Mouse (Mus musculus) right cerebral cortex, postnatal 25 days (tissue): Measurements from ENCODE around the gene Mageb1.
"Not testable (repeated sequence)": the region's sequence is repeated elsewhere in the genome, so short reads cannot be mapped to it uniquely, and the experiment has no call there.

Experiments used
- DNase-seq: peaks from one replicate; pipeline ENCODE4 v3.0.0; 2022

Gene Mageb1

DNA sequence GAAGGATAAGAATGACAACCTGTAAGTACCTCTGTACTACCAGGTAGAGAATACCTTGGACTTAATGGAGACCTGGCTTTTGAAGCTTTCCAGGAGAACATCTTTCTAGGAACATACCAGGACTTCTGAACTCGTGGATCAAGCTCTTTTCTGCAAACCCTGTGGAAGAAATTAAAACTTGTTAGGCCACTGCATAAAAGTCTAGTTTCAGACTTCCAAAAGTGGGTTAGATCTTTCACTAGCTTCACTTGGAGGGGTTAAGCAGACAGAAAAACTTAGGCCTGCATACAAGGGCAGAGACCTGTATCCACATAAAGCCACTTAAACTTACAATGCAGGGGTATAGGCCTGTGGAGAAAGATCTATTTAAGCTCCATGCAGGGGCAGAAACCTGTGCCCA is at the start of gene Mageb1:
Gene Mageb1, minus strand, starts transcription at position 101 of the 400 bp plus-strand sequence.
- DNase-seq, result not testable (repeated sequence)
